Mouse (Mus musculus) heart, embryonic 10.5 days (tissue): ENCODE data around the gene Klf2. TPM values are rescaled to one million over a fixed set of nuclear protein-coding genes. Genes with fewer than 3 reads are reported as not detected.

Source experiments
- DNase-seq: peaks from one replicate; pipeline ENCODE4 v3.0.0-alpha.2; 2017; ENCODE audit warnings: low spot score
- H3K27ac ChIP-seq: fragments of 300-500 bp; sonication (generic); 2 replicates; pipeline ENCODE4 v1.5.1; 2016; ENCODE audit warnings: mild to moderate bottlenecking
- H3K27me3 ChIP-seq: fragments of 300-500 bp; sonication (generic); 2 replicates; pipeline ENCODE4 v1.6.1; 2016; ENCODE audit warnings: mild to moderate bottlenecking; ENCODE audit not compliant: poor library complexity, insufficient read depth, severe bottlenecking
- H3K36me3 ChIP-seq: fragments of 300-500 bp; sonication (generic); 2 replicates; pipeline ENCODE4 v1.6.1; 2016; ENCODE audit warnings: mild to moderate bottlenecking, moderate library complexity
- H3K4me1 ChIP-seq: fragments of 300-500 bp; sonication (generic); 2 replicates; pipeline ENCODE4 v1.6.1; 2016; ENCODE audit warnings: mild to moderate bottlenecking
- H3K4me3 ChIP-seq: fragments of 300-500 bp; sonication (generic); 2 replicates; pipeline ENCODE4 v1.5.1; 2016; ENCODE audit warnings: mild to moderate bottlenecking, moderate library complexity
- H3K9me3 ChIP-seq: fragments of 300-500 bp; sonication (generic); 2 replicates; pipeline ENCODE4 v1.6.1; 2016; ENCODE audit warnings: mild to moderate bottlenecking, moderate library complexity
- WGBS: fragments of 180-500 bp; shearing (Covaris S2); methylation state at CpG from one replicate; pipeline ENCODE4 v1.1.7; 2016; 5-methylcytosine and 5-hydroxymethylcytosine counted together
- polyA plus RNA-seq: library from polyadenylated mRNA; unstranded; fragments of >200 nt; fragmentation: Nextera tagmentation; extraction: Ambion mirVana; gene quantifications from 2 replicates; pipeline ENCODE4 v1.2.1, GENCODE M21; 2016

The Klf2 gene
- polyA plus RNA-seq, 1 experiment from 2014 or later: 14.1 TPM

DNA sequence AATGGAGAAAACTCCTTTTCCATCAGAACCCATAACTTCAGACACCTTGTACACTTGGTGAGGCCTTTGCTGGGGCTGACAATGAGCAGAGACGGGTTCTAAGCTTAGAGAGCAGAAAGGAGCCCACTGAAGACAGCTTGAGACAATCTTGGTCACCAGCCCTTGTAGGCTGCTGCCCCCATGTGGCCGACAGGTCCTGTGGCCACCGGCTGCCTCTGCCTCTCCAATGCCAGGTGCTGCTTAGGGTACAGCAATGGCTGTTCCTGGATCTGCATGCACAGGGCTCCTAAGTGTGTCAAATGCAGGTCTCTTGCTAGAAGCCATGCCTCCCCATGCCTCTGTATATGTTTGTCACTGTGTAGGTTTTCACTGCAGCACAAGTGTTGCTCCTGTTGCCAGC is 47.0 kb downstream of the Klf2 start:
- Histone ChIP-seq H3K4me1 (no peaks in the 10 kb centered on the region), H3K27ac (no peak overlapping the region), H3K27me3 (no peaks in the 10 kb centered on the region), H3K4me3 (no peak overlapping the region), H3K36me3 (peaks cover 99% of the 10 kb centered on the region), H3K9me3 (no peaks in the 10 kb centered on the region)
- 31% methylated on average over 3 of the region's 3 CpGs for WGBS
- no peak for DNase-seq

DNA sequence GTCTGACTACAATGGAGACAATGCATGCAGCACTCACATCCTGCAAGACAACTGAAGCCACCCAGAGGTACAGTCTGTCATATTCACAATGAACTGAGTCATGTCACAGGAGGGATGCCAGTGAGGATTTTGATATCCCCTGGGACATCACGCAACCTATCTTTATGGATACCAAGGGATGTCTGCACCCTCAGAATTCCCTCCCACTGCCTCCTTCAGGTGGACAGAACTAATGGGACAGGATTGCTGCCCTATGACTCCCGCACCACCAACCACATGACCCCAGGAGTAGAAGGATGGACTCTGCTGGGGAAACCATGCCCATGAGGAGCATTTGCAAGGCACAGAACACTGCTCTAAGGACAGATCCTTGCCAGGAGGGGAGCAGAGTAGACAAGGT is 47.6 kb downstream of the Klf2 start:
- no peak overlapping the region for H3K27ac ChIP-seq
- H3K4me3 ChIP-seq: no peak overlapping the region
- peaks cover 99% of the 10 kb centered on the region for H3K36me3 ChIP-seq
- H3K9me3 ChIP-seq: no peaks in the 10 kb centered on the region
- no peak for DNase-seq
- H3K4me1 ChIP-seq: no peaks in the 10 kb centered on the region
- 91% methylated on average over 2 of the region's 2 CpGs for WGBS
- H3K27me3 ChIP-seq: no peaks in the 10 kb centered on the region

Other genes starting within 250 kb of the Klf2 start
- gene Olfr373, start 235.9 kb upstream of the Klf2 start, polyA plus RNA-seq: 0.06 TPM in 1 of 2 replicates, not detected in the other
- gene Olfr374, start 212.0 kb upstream of the Klf2 start, polyA plus RNA-seq: not detected in 2 replicates
- gene Tpm4, start 184.1 kb upstream of the Klf2 start, polyA plus RNA-seq: 447 and 556 TPM in 2 replicates
- 89.0 and 104 TPM in 2 replicates for gene Rab8a, start 157.8 kb upstream of the Klf2 start, polyA plus RNA-seq
- gene Hsh2d, start 129.4 kb upstream of the Klf2 start, polyA plus RNA-seq: 0.13 TPM in 1 of 2 replicates, not detected in the other
- not detected in 2 replicates for gene Cib3, start 106.2 kb upstream of the Klf2 start, polyA plus RNA-seq
- not detected in 2 replicates for gene Gm11034, start 105.4 kb upstream of the Klf2 start, polyA plus RNA-seq
- 43.4 and 55.4 TPM in 2 replicates for gene Fam32a, start 99.3 kb upstream of the Klf2 start, polyA plus RNA-seq
- 129 and 131 TPM in 2 replicates for gene Ap1m1, start 79.0 kb upstream of the Klf2 start, polyA plus RNA-seq
- 19.8 and 23.4 TPM in 2 replicates for gene Gm10282, start 13.8 kb upstream of the Klf2 start, polyA plus RNA-seq
- gene Eps15l1, start 102.4 kb downstream of the Klf2 start, polyA plus RNA-seq: 49.9 and 62.3 TPM in 2 replicates
- gene Calr3, start 124.8 kb downstream of the Klf2 start, polyA plus RNA-seq: 0.84 and 1.7 TPM in 2 replicates
- gene 1700030K09Rik, start 124.8 kb downstream of the Klf2 start, polyA plus RNA-seq: 9.7 and 12.0 TPM in 2 replicates
- gene Cherp, start 156.2 kb downstream of the Klf2 start, polyA plus RNA-seq: 75.0 and 83.0 TPM in 2 replicates
- 21.5 and 23.8 TPM in 2 replicates for gene Slc35e1, start 173.6 kb downstream of the Klf2 start, polyA plus RNA-seq
- 12.7 and 14.9 TPM in 2 replicates for gene Med26, start 229.2 kb downstream of the Klf2 start, polyA plus RNA-seq